Mouse (Mus musculus): ENCODE measurements around the gene Zfp462. TPM values are rescaled to one million over a fixed set of nuclear protein-coding genes. Genes with fewer than 3 reads are reported as not detected.

Zfp462 gene
- polyA plus RNA-seq, 1 experiment from 2014 or later = 2.7 TPM

DNA sequence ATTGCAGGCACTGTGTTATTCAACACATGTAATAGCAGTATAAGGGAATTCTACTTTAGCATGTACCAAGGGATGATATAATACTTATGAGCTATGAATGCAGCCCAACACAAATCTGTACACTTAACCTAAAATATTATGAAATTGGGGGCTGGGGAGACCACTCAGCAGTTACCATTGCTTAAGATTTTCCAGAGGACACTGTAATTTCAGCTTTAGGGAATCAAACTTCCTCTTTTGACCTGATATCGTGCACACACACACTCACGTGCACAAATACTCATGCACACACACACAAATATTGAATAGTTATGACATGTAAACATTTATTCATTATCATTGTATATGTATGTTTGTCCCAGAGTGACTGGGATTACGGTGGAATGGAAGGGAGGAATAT, 179.3 kb downstream of the Zfp462 start:
- peaks cover 10% of the 10 kb centered on the region for H3K4me1 ChIP-seq (replicated peaks; ENCODE audit: control insufficient read depth, insufficient read depth, low read length)
- H3K36me3 ChIP-seq (ENCODE audit: control insufficient read depth, insufficient read depth, low read length) = no peaks in the 10 kb centered on the region
- no peak for ATAC-seq (ENCODE audit: low read depth)
- no peak overlapping the region for H3K27ac ChIP-seq (ENCODE audit: low read length)
- no peak overlapping the region for H3K9ac ChIP-seq (ENCODE audit: low read length)
- 84% methylated on average over 3 of the region's 3 CpGs for WGBS
- no peaks in the 10 kb centered on the region for H3K27me3 ChIP-seq (ENCODE audit: control insufficient read depth, insufficient read depth, low read depth, low read length)
- H3K9me3 ChIP-seq (ENCODE audit: control insufficient read depth, low read length) = no peaks in the 10 kb centered on the region
- H3K4me3 ChIP-seq (ENCODE audit: low read length) = no peak overlapping the region
- no peak overlapping the region for H3K4me2 ChIP-seq (ENCODE audit: low read depth, low read length)

- Histone ChIP-seq H3K4me1 (replicated peaks; ENCODE audit: control insufficient read depth, insufficient read depth, low read length) (peaks cover 10% of the 10 kb centered on the region), H3K9ac (ENCODE audit: low read length) (no peak overlapping the region), H3K9me3 (ENCODE audit: control insufficient read depth, low read length) (no peaks in the 10 kb centered on the region), H3K36me3 (ENCODE audit: control insufficient read depth, insufficient read depth, low read length) (no peaks in the 10 kb centered on the region), H3K27me3 (ENCODE audit: control insufficient read depth, insufficient read depth, low read depth, low read length) (no peaks in the 10 kb centered on the region), H3K27ac (ENCODE audit: low read length) (no peak overlapping the region; the same call in 1 of the 2 replicates), H3K4me3 (ENCODE audit: low read length) (peak overlapping the region; percentile 16; the same call in 1 of the 2 replicates), H3K4me2 (ENCODE audit: low read depth, low read length) (peak overlapping the region; percentile 43)
- WGBS = 23% methylated on average over 11 of the region's 11 CpGs
- ATAC-seq (ENCODE audit: low read depth) = peak; percentile 88
Measured at GRCm38 (mm10) chr4:55125048-55125737, 180.3 kb downstream of the Zfp462 start.

DNA sequence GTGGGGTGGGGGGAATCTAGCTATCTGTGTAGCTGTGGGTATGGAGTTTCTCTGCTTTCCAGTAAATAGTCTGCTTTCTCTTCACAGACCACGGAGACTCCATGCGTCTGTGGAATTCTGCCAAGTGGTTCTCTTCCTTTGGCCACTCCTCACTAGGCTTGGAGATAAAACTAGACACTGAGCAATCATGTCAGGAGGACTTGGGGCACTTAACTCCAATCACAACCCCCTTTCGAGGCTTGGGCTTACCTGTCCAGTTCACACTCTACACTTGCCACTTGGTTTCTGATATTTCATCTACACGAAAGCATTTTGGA, 180.8 kb downstream of the Zfp462 start:
- Histone ChIP-seq H3K27me3 (ENCODE audit: control insufficient read depth, insufficient read depth, low read depth, low read length) (no peaks in the 10 kb centered on the region), H3K36me3 (ENCODE audit: control insufficient read depth, insufficient read depth, low read length) (no peaks in the 10 kb centered on the region), H3K4me3 (ENCODE audit: low read length) (peak overlapping the region; percentile 16; the same call in 1 of the 2 replicates), H3K9me3 (ENCODE audit: control insufficient read depth, low read length) (no peaks in the 10 kb centered on the region), H3K4me1 (replicated peaks; ENCODE audit: control insufficient read depth, insufficient read depth, low read length) (peaks cover 10% of the 10 kb centered on the region), H3K4me2 (ENCODE audit: low read depth, low read length) (peak overlapping the region; percentile 43), H3K9ac (ENCODE audit: low read length) (no peak overlapping the region), H3K27ac (ENCODE audit: low read length) (no peak overlapping the region)
- no peak for ATAC-seq (ENCODE audit: low read depth)
- whole genome bisulfite sequencing = 30% methylated on average over 4 of the region's 4 CpGs

- H3K36me3 ChIP-seq (ENCODE audit: control insufficient read depth, insufficient read depth, low read length) = no peaks in the 10 kb centered on the region
- H3K4me3 ChIP-seq (ENCODE audit: low read length) = no peak overlapping the region
- H3K27ac ChIP-seq (ENCODE audit: low read length) = no peak overlapping the region
- no peak overlapping the region for H3K4me2 ChIP-seq (ENCODE audit: low read depth, low read length)
- H3K4me1 ChIP-seq (replicated peaks; ENCODE audit: control insufficient read depth, insufficient read depth, low read length) = peaks cover 10% of the 10 kb centered on the region
- no peak for ATAC-seq (ENCODE audit: low read depth)
- H3K27me3 ChIP-seq (ENCODE audit: control insufficient read depth, insufficient read depth, low read depth, low read length) = no peaks in the 10 kb centered on the region
- WGBS = 81% methylated on average over 9 of the region's 9 CpGs
- H3K9ac ChIP-seq (ENCODE audit: low read length) = no peak overlapping the region
- H3K9me3 ChIP-seq (ENCODE audit: control insufficient read depth, low read length) = no peaks in the 10 kb centered on the region
Measured at GRCm38 (mm10) chr4:55127228-55127901, 182.5 kb downstream of the Zfp462 start.

- Histone ChIP-seq H3K27ac (ENCODE audit: low read length) (no peak overlapping the region), H3K4me3 (ENCODE audit: low read length) (no peak overlapping the region), H3K9ac (ENCODE audit: low read length) (no peak overlapping the region), H3K9me3 (ENCODE audit: control insufficient read depth, low read length) (no peaks in the 10 kb centered on the region), H3K36me3 (ENCODE audit: control insufficient read depth, insufficient read depth, low read length) (no peaks in the 10 kb centered on the region), H3K4me1 (replicated peaks; ENCODE audit: control insufficient read depth, insufficient read depth, low read length) (peaks cover 10% of the 10 kb centered on the region), H3K27me3 (ENCODE audit: control insufficient read depth, insufficient read depth, low read depth, low read length) (no peaks in the 10 kb centered on the region), H3K4me2 (ENCODE audit: low read depth, low read length) (no peak overlapping the region)
- no peak for ATAC-seq (ENCODE audit: low read depth)
- WGBS = 79% methylated on average over 13 of the region's 13 CpGs
Measured at GRCm38 (mm10) chr4:55128088-55128835, 183.4 kb downstream of the Zfp462 start.
